Mouse (Mus musculus): ENCODE measurements at regions not wholly inside any gene's neighbourhood (a gene's known extent, or its start where the extent isn't known, plus 50 kb on each side); places are given as distances from the start of the nearest gene placed in this dataset.

- Histone ChIP-seq H3K27ac (ENCODE audit: insufficient read depth, low read depth, low read length, poor library complexity, severe bottlenecking) (no peak overlapping the region), H3K4me3 (ENCODE audit: insufficient read depth in 1 of 2, low read depth in 1 of 2, low read length in 2 of 2, poor library complexity in 1 of 2, severe bottlenecking in 1 of 2) (no peak overlapping the region), H3K9me3 (ENCODE audit: control insufficient read depth, insufficient read depth, low read depth, low read length) (no peaks in the 10 kb centered on the region), H3K4me1 (ENCODE audit: control insufficient read depth in 2 of 2, insufficient read depth in 2 of 2, low read length in 2 of 2, poor library complexity in 1 of 2) (no peaks in the 10 kb centered on the region), H3K36me3 (ENCODE audit: control insufficient read depth, insufficient read depth, low read length, poor library complexity, severe bottlenecking) (no peaks in the 10 kb centered on the region), H3K9ac (ENCODE audit: insufficient read depth, low read depth, low read length, poor library complexity, severe bottlenecking) (no peak overlapping the region)
- in situ Hi-C loops (cut with MboI; ENCODE audit: low sequenced_read_pairs in 2 of 2, unreplicated experiment in 2 of 2), result no loop called here
- no peak for DNase-seq (ENCODE audit: low read depth, low spot score)
- TF ChIP-seq MAFK (IDR thresholded peaks at IDR 0.05; ENCODE audit: insufficient read depth, low read depth, low read length), result no peak
- TF ChIP-seq CHD2 (IDR thresholded peaks at IDR 0.05; ENCODE audit: low read depth, low read length), result no peak
- no peak for TF ChIP-seq ZC3H11A (IDR thresholded peaks at IDR 0.05; ENCODE audit: borderline replicate concordance, low read depth, low read length)
- TF ChIP-seq ZNF384 (IDR thresholded peaks at IDR 0.05; ENCODE audit: low read depth, low read length), result no peak
Measured at GRCm38 (mm10) chr10:11822418-11822959, 479.3 kb downstream of the Epm2a start.

- Histone ChIP-seq H3K36me3 (ENCODE audit: control insufficient read depth, insufficient read depth, low read length, poor library complexity, severe bottlenecking) (no peaks in the 10 kb centered on the region), H3K9ac (ENCODE audit: insufficient read depth, low read depth, low read length, poor library complexity, severe bottlenecking) (no peak overlapping the region), H3K27ac (ENCODE audit: insufficient read depth, low read depth, low read length, poor library complexity, severe bottlenecking) (no peak overlapping the region), H3K9me3 (ENCODE audit: control insufficient read depth, insufficient read depth, low read depth, low read length) (no peaks in the 10 kb centered on the region), H3K4me1 (ENCODE audit: control insufficient read depth in 2 of 2, insufficient read depth in 2 of 2, low read length in 2 of 2, poor library complexity in 1 of 2) (peaks cover 0 to 2% of the 10 kb centered on the region in 2 experiments; a peak in 1 of 4 replicates), H3K4me3 (ENCODE audit: insufficient read depth in 1 of 2, low read depth in 1 of 2, low read length in 2 of 2, poor library complexity in 1 of 2, severe bottlenecking in 1 of 2) (no peak overlapping the region)
- no peak for DNase-seq (ENCODE audit: low read depth, low spot score)
- in situ Hi-C loops (cut with MboI; ENCODE audit: low sequenced_read_pairs in 2 of 2, unreplicated experiment in 2 of 2), result no loop called here
- TF ChIP-seq ZNF384 (IDR thresholded peaks at IDR 0.05; ENCODE audit: low read depth, low read length) (no peak), CHD2 (IDR thresholded peaks at IDR 0.05; ENCODE audit: low read depth, low read length) (no peak), HCFC1 (IDR thresholded peaks at IDR 0.05; ENCODE audit: borderline replicate concordance, insufficient read depth, low read length) (no peak), MAFK (IDR thresholded peaks at IDR 0.05; ENCODE audit: insufficient read depth, low read depth, low read length) (no peak), ZC3H11A (IDR thresholded peaks at IDR 0.05; ENCODE audit: borderline replicate concordance, low read depth, low read length) (no peak)
Measured at GRCm38 (mm10) chr10:11841094-11841493, 497.9 kb downstream of the Epm2a start.

GRCm38 (mm10) chr10:11841494-11841893 lies 498.3 kb downstream of the Epm2a start:
- H3K4me1 ChIP-seq (ENCODE audit: control insufficient read depth in 2 of 2, insufficient read depth in 2 of 2, low read length in 2 of 2, poor library complexity in 1 of 2), result peaks cover 0 to 3% of the 10 kb centered on the region in 2 experiments; a peak in 1 of 4 replicates
- H3K4me3 ChIP-seq (ENCODE audit: insufficient read depth in 1 of 2, low read depth in 1 of 2, low read length in 2 of 2, poor library complexity in 1 of 2, severe bottlenecking in 1 of 2), result no peak overlapping the region
- no peak overlapping the region for H3K27ac ChIP-seq (ENCODE audit: insufficient read depth, low read depth, low read length, poor library complexity, severe bottlenecking)
- H3K36me3 ChIP-seq (ENCODE audit: control insufficient read depth, insufficient read depth, low read length, poor library complexity, severe bottlenecking), result no peaks in the 10 kb centered on the region
- no peak for TF ChIP-seq ZC3H11A (IDR thresholded peaks at IDR 0.05; ENCODE audit: borderline replicate concordance, low read depth, low read length)
- TF ChIP-seq HCFC1 (IDR thresholded peaks at IDR 0.05; ENCODE audit: borderline replicate concordance, insufficient read depth, low read length), result no peak
- TF ChIP-seq MAFK (IDR thresholded peaks at IDR 0.05; ENCODE audit: insufficient read depth, low read depth, low read length), result no peak
- no peak for TF ChIP-seq CHD2 (IDR thresholded peaks at IDR 0.05; ENCODE audit: low read depth, low read length)
- no peak for TF ChIP-seq ZNF384 (IDR thresholded peaks at IDR 0.05; ENCODE audit: low read depth, low read length)
- no peak for DNase-seq (ENCODE audit: low read depth, low spot score)
- H3K9me3 ChIP-seq (ENCODE audit: control insufficient read depth, insufficient read depth, low read depth, low read length), result no peaks in the 10 kb centered on the region
- in situ Hi-C loops (cut with MboI; ENCODE audit: low sequenced_read_pairs in 2 of 2, unreplicated experiment in 2 of 2), result no loop called here
- H3K9ac ChIP-seq (ENCODE audit: insufficient read depth, low read depth, low read length, poor library complexity, severe bottlenecking), result no peak overlapping the region

DNA sequence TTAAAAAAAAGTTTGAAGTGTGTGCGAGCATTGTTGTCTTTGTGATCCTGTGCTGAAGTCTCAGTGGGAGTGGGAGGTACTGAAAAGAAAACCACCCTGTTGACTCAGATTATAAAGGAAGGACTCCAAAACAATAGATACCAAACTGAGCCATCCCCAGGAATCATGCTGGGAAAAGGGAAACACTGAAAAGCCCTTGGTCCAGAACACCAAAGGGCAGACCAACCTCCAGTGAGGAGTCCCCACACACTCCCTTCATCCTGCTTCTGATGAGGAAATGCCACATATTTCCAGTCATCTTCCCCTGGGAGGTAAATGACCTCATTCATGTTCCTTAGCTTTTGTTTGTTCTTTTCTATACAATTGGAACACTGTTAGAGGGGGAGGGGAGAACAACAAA lies 502.9 kb downstream of the Epm2a start:
- no peaks in the 10 kb centered on the region for H3K9me3 ChIP-seq (ENCODE audit: control insufficient read depth, insufficient read depth, low read depth, low read length)
- peaks cover 0 to 3% of the 10 kb centered on the region in 2 experiments; a peak in 1 of 4 replicates for H3K4me1 ChIP-seq (ENCODE audit: control insufficient read depth in 2 of 2, insufficient read depth in 2 of 2, low read length in 2 of 2, poor library complexity in 1 of 2)
- TF ChIP-seq ZNF384 (IDR thresholded peaks at IDR 0.05; ENCODE audit: low read depth, low read length) (no peak), MAFK (IDR thresholded peaks at IDR 0.05; ENCODE audit: insufficient read depth, low read depth, low read length) (no peak), CHD2 (IDR thresholded peaks at IDR 0.05; ENCODE audit: low read depth, low read length) (no peak), ZC3H11A (IDR thresholded peaks at IDR 0.05; ENCODE audit: borderline replicate concordance, low read depth, low read length) (no peak), HCFC1 (IDR thresholded peaks at IDR 0.05; ENCODE audit: borderline replicate concordance, insufficient read depth, low read length) (no peak)
- no peak overlapping the region for H3K4me3 ChIP-seq (ENCODE audit: insufficient read depth in 1 of 2, low read depth in 1 of 2, low read length in 2 of 2, poor library complexity in 1 of 2, severe bottlenecking in 1 of 2)
- H3K9ac ChIP-seq (ENCODE audit: insufficient read depth, low read depth, low read length, poor library complexity, severe bottlenecking), result no peak overlapping the region
- no peaks in the 10 kb centered on the region for H3K36me3 ChIP-seq (ENCODE audit: control insufficient read depth, insufficient read depth, low read length, poor library complexity, severe bottlenecking)
- H3K27ac ChIP-seq (ENCODE audit: insufficient read depth, low read depth, low read length, poor library complexity, severe bottlenecking), result no peak overlapping the region; the same call in 1 of the 2 replicates
- DNase-seq (ENCODE audit: low read depth, low spot score), result peak; percentile 27
- in situ Hi-C loops (cut with MboI; ENCODE audit: low sequenced_read_pairs in 2 of 2, unreplicated experiment in 2 of 2), result no loop called here

All from ES-E14 (cell line).